Mouse (Mus musculus): ENCODE results near the gene Xpo4. TPM values are rescaled to one million over a fixed set of nuclear protein-coding genes. Genes with fewer than 3 reads are reported as not detected.

The Xpo4 gene
- polyA plus RNA-seq, 1 experiment, result 8.9 TPM

GRCm38 (mm10) chr14:57620598-57621236 is 44.5 kb downstream of the Xpo4 start:
- TF ChIP-seq CTCF (IDR thresholded peaks at IDR 0.05; ENCODE audit: low read depth, low read length) (no peak), POLR2A (IDR thresholded peaks at IDR 0.05; ENCODE audit: borderline replicate concordance, low read depth, low read length) (no peak)
- no peak overlapping the region for H3K27ac ChIP-seq (ENCODE audit: insufficient read depth, low read depth, low read length)
- H3K4me3 ChIP-seq (ENCODE audit: insufficient read depth, low read length), result no peak overlapping the region
- H3K4me1 ChIP-seq (ENCODE audit: control insufficient read depth, insufficient read depth, low read length), result peaks cover 13% of the 10 kb centered on the region

GRCm38 (mm10) chr14:57619487-57619886 is 45.7 kb downstream of the Xpo4 start:
- no peak overlapping the region for H3K4me3 ChIP-seq (ENCODE audit: insufficient read depth, low read length)
- H3K27ac ChIP-seq (ENCODE audit: insufficient read depth, low read depth, low read length), result no peak overlapping the region
- TF ChIP-seq POLR2A (IDR thresholded peaks at IDR 0.05; ENCODE audit: borderline replicate concordance, low read depth, low read length) (no peak), CTCF (IDR thresholded peaks at IDR 0.05; ENCODE audit: low read depth, low read length) (no peak)
- peaks cover 13% of the 10 kb centered on the region for H3K4me1 ChIP-seq (ENCODE audit: control insufficient read depth, insufficient read depth, low read length)

GRCm38 (mm10) chr14:57617675-57618074 is 47.6 kb downstream of the Xpo4 start:
- peaks cover 16% of the 10 kb centered on the region for H3K4me1 ChIP-seq (ENCODE audit: control insufficient read depth, insufficient read depth, low read length)
- H3K27ac ChIP-seq (ENCODE audit: insufficient read depth, low read depth, low read length), result peak overlapping the region; percentile 50
- no peak for TF ChIP-seq POLR2A (IDR thresholded peaks at IDR 0.05; ENCODE audit: borderline replicate concordance, low read depth, low read length)
- no peak for TF ChIP-seq CTCF (IDR thresholded peaks at IDR 0.05; ENCODE audit: low read depth, low read length)
- no peak overlapping the region for H3K4me3 ChIP-seq (ENCODE audit: insufficient read depth, low read length)

GRCm38 (mm10) chr14:57616339-57616965 is 48.8 kb downstream of the Xpo4 start:
- H3K27ac ChIP-seq (ENCODE audit: insufficient read depth, low read depth, low read length), result no peak overlapping the region
- no peak for TF ChIP-seq POLR2A (IDR thresholded peaks at IDR 0.05; ENCODE audit: borderline replicate concordance, low read depth, low read length)
- TF ChIP-seq CTCF (IDR thresholded peaks at IDR 0.05; ENCODE audit: low read depth, low read length), result no peak
- H3K4me3 ChIP-seq (ENCODE audit: insufficient read depth, low read length), result no peak overlapping the region
- peaks cover 18% of the 10 kb centered on the region for H3K4me1 ChIP-seq (ENCODE audit: control insufficient read depth, insufficient read depth, low read length)

GRCm38 (mm10) chr14:57615828-57616227 is 49.4 kb downstream of the Xpo4 start:
- Histone ChIP-seq H3K4me1 (ENCODE audit: control insufficient read depth, insufficient read depth, low read length) (peaks cover 23% of the 10 kb centered on the region), H3K4me3 (ENCODE audit: insufficient read depth, low read length) (no peak overlapping the region), H3K27ac (ENCODE audit: insufficient read depth, low read depth, low read length) (no peak overlapping the region)
- TF ChIP-seq POLR2A (IDR thresholded peaks at IDR 0.05; ENCODE audit: borderline replicate concordance, low read depth, low read length), result no peak
- TF ChIP-seq CTCF (IDR thresholded peaks at IDR 0.05; ENCODE audit: low read depth, low read length), result no peak

- TF ChIP-seq POLR2A (IDR thresholded peaks at IDR 0.05; ENCODE audit: borderline replicate concordance, low read depth, low read length), result no peak
- H3K4me1 ChIP-seq (ENCODE audit: control insufficient read depth, insufficient read depth, low read length), result peaks cover 28% of the 10 kb centered on the region
- no peak overlapping the region for H3K4me3 ChIP-seq (ENCODE audit: insufficient read depth, low read length)
- H3K27ac ChIP-seq (ENCODE audit: insufficient read depth, low read depth, low read length), result peak overlapping the region; percentile 26
Measured at GRCm38 (mm10) chr14:57611034-57611433, 54.2 kb downstream of the Xpo4 start.

- H3K27ac ChIP-seq (ENCODE audit: insufficient read depth, low read depth, low read length), result no peak overlapping the region
- TF ChIP-seq CTCF (IDR thresholded peaks at IDR 0.05; ENCODE audit: low read depth, low read length) (no peak), POLR2A (IDR thresholded peaks at IDR 0.05; ENCODE audit: borderline replicate concordance, low read depth, low read length) (no peak)
- H3K4me3 ChIP-seq (ENCODE audit: insufficient read depth, low read length), result no peak overlapping the region
- H3K4me1 ChIP-seq (ENCODE audit: control insufficient read depth, insufficient read depth, low read length), result peaks cover 28% of the 10 kb centered on the region
Measured at GRCm38 (mm10) chr14:57609816-57610329, 55.4 kb downstream of the Xpo4 start.

GRCm38 (mm10) chr14:57607500-57607899 is 57.7 kb downstream of the Xpo4 start:
- Histone ChIP-seq H3K4me1 (ENCODE audit: control insufficient read depth, insufficient read depth, low read length) (peaks cover 25% of the 10 kb centered on the region), H3K27ac (ENCODE audit: insufficient read depth, low read depth, low read length) (peak overlapping the region; percentile 34; the same call in 1 of the 2 replicates), H3K4me3 (ENCODE audit: insufficient read depth, low read length) (no peak overlapping the region)
- TF ChIP-seq POLR2A (IDR thresholded peaks at IDR 0.05; ENCODE audit: borderline replicate concordance, low read depth, low read length), result no peak
- no peak for TF ChIP-seq CTCF (IDR thresholded peaks at IDR 0.05; ENCODE audit: low read depth, low read length)

- Histone ChIP-seq H3K4me3 (ENCODE audit: insufficient read depth, low read length) (no peak overlapping the region), H3K27ac (ENCODE audit: insufficient read depth, low read depth, low read length) (no peak overlapping the region), H3K4me1 (ENCODE audit: control insufficient read depth, insufficient read depth, low read length) (peaks cover 25% of the 10 kb centered on the region)
- TF ChIP-seq POLR2A (IDR thresholded peaks at IDR 0.05; ENCODE audit: borderline replicate concordance, low read depth, low read length) (no peak), CTCF (IDR thresholded peaks at IDR 0.05; ENCODE audit: low read depth, low read length) (no peak)
Measured at GRCm38 (mm10) chr14:57606663-57607365, 58.4 kb downstream of the Xpo4 start.

- TF ChIP-seq CTCF (IDR thresholded peaks at IDR 0.05; ENCODE audit: low read depth, low read length), result no peak
- Histone ChIP-seq H3K4me1 (ENCODE audit: control insufficient read depth, insufficient read depth, low read length) (peaks cover 5% of the 10 kb centered on the region), H3K27ac (ENCODE audit: insufficient read depth, low read depth, low read length) (no peak overlapping the region), H3K4me3 (ENCODE audit: insufficient read depth, low read length) (no peak overlapping the region)
Measured at GRCm38 (mm10) chr14:57593279-57593678, 72.0 kb downstream of the Xpo4 start.

All from bone marrow macrophage, adult 2 months (primary cell).